Mouse (Mus musculus) thymus, adult 18-20 months (tissue): Measurements from ENCODE around the gene Trmt13.
A peak's percentile ranks its signal among the peaks of the same experiment; 100 is the strongest.
"Not testable (repeated sequence)": the region's sequence is repeated elsewhere in the genome, so short reads cannot be mapped to it uniquely, and the experiment has no call there.

Experiments used
- DNase-seq, 2 experiments: peaks; one replicate each; pipeline ENCODE4 v3.0.0; 2022; ENCODE audit warnings: mixed read lengths in 2 of 2

Gene Trmt13

GRCm38 (mm10) chr3:116632971-116633370 lies 18.6 kb upstream of the Trmt13 start:
- no peak for DNase-seq

- no peak for DNase-seq
Observed at GRCm38 (mm10) chr3:116631459-116631858, 17.1 kb upstream of the Trmt13 start.

GRCm38 (mm10) chr3:116622641-116623040 lies 8.3 kb upstream of the Trmt13 start:
- DNase-seq: no peak

- DNase-seq: no peak
Observed at GRCm38 (mm10) chr3:116620636-116621370, 6.4 kb upstream of the Trmt13 start.

GRCm38 (mm10) chr3:116618855-116619254 lies 4.5 kb upstream of the Trmt13 start:
- no peak for DNase-seq

GRCm38 (mm10) chr3:116615318-116616068 lies 1.1 kb upstream of the Trmt13 start:
- no peak for DNase-seq

- DNase-seq: no peak
Observed at GRCm38 (mm10) chr3:116604570-116604969, 9.8 kb downstream of the Trmt13 start.

GRCm38 (mm10) chr3:116601781-116602180 lies 12.6 kb downstream of the Trmt13 start:
- DNase-seq: no peak

- no peak for DNase-seq
Observed at GRCm38 (mm10) chr3:116601005-116601404, 13.4 kb downstream of the Trmt13 start.

- no peak for DNase-seq
Observed at GRCm38 (mm10) chr3:116599705-116600104, 14.7 kb downstream of the Trmt13 start.

- DNase-seq: no peak
Observed at GRCm38 (mm10) chr3:116595603-116595991, 18.8 kb downstream of the Trmt13 start.

GRCm38 (mm10) chr3:116594728-116595602 lies 19.4 kb downstream of the Trmt13 start, which contains the start of gene Sass6:
Gene Sass6 (plus strand): TSS chr3:116594982.
- DNase-seq: peak; percentile 89 to 94

GRCm38 (mm10) chr3:116594076-116594727 lies 20.2 kb downstream of the Trmt13 start:
- no peak for DNase-seq

- DNase-seq: no peak
Observed at GRCm38 (mm10) chr3:116582201-116582600, 32.2 kb downstream of the Trmt13 start.

- no peak for DNase-seq
Observed at GRCm38 (mm10) chr3:116577286-116577685, 37.1 kb downstream of the Trmt13 start.

GRCm38 (mm10) chr3:116570628-116571027 lies 43.8 kb downstream of the Trmt13 start:
- no peak for DNase-seq

GRCm38 (mm10) chr3:116563095-116563492 lies 51.3 kb downstream of the Trmt13 start:
- DNase-seq: no peak

- no peak for DNase-seq
Observed at GRCm38 (mm10) chr3:116562408-116563094, 51.8 kb downstream of the Trmt13 start, which contains the start of gene Lrrc39. Gene Lrrc39 (plus strand): TSS chr3:116562973.

GRCm38 (mm10) chr3:116561315-116561714 lies 53.1 kb downstream of the Trmt13 start:
- DNase-seq: not testable (repeated sequence)

GRCm38 (mm10) chr3:116551362-116551761 lies 63.0 kb downstream of the Trmt13 start:
- no peak for DNase-seq

GRCm38 (mm10) chr3:116547430-116547829 lies 67.0 kb downstream of the Trmt13 start:
- no peak for DNase-seq

GRCm38 (mm10) chr3:116542532-116542931 lies 71.9 kb downstream of the Trmt13 start:
- DNase-seq: no peak
